Mouse (Mus musculus) thymus, adult 2 months (tissue): ENCODE results near the gene Sult1e1. TPM values are rescaled to one million over a fixed set of nuclear protein-coding genes. Genes with fewer than 3 reads are reported as not detected.

Source experiments
- DNase-seq: peaks from one replicate; pipeline ENCODE4 v3.0.0; 2021
- H3K27ac ChIP-seq: fragments of 200-500 bp; 2 replicates; pipeline ENCODE4 v1.5.1; 2012; ENCODE audit warnings: low read length, control low read depth; ENCODE audit not compliant: control insufficient read depth, insufficient read depth
- H3K27me3 ChIP-seq: fragments of 200-500 bp; 2 replicates; pipeline ENCODE4 v1.6.1; 2012; ENCODE audit warnings: mild to moderate bottlenecking, low read length, moderate library complexity, mixed read lengths; ENCODE audit not compliant: control insufficient read depth, insufficient read depth
- H3K36me3 ChIP-seq: fragments of 200-500 bp; 2 replicates; pipeline ENCODE4 v1.6.1; 2012; ENCODE audit warnings: mild to moderate bottlenecking, low read length, moderate library complexity; ENCODE audit not compliant: control insufficient read depth, insufficient read depth
- H3K4me1 ChIP-seq: fragments of 200-500 bp; replicated peaks from 2 replicates; pipeline ENCODE4 v1.6.1; 2012; ENCODE audit warnings: low read length; ENCODE audit not compliant: control insufficient read depth, insufficient read depth
- H3K4me3 ChIP-seq: fragments of 200-500 bp; 2 replicates; pipeline ENCODE4 v1.5.1; 2012; ENCODE audit warnings: mild to moderate bottlenecking, low read length, control low read depth, moderate library complexity; ENCODE audit not compliant: control insufficient read depth, insufficient read depth
- CTCF ChIP-seq: fragments of 200-500 bp; IDR thresholded peaks from 2 replicates; pipeline ENCODE4 v1.5.1; 2012; ENCODE audit warnings: mild to moderate bottlenecking, control low read depth, low read length, moderate library complexity, borderline replicate concordance; ENCODE audit not compliant: control insufficient read depth, poor library complexity, insufficient read depth; ENCODE audit errors: extremely low read depth
- POLR2A ChIP-seq: fragments of 200-500 bp; IDR thresholded peaks from 2 replicates; pipeline ENCODE4 v1.6.1; 2012; ENCODE audit warnings: mild to moderate bottlenecking, low read length, control low read depth, moderate library complexity; ENCODE audit not compliant: control insufficient read depth, poor library complexity, insufficient read depth; ENCODE audit errors: extremely low read depth
- WGBS: fragments of 180-500 bp; shearing (Covaris S2); methylation state at CpG from one replicate; pipeline ENCODE4 v1.1.7; 2018; 5-methylcytosine and 5-hydroxymethylcytosine counted together
- polyA plus RNA-seq: library from polyadenylated mRNA; depleted of rRNA; stranded (reverse); fragments of >200 nt; gene quantifications from 2 replicates; pipeline ENCODE4 v1.2.3, GENCODE M21; 2012

Gene Sult1e1
- polyA plus RNA-seq, 1 experiment: not detected

DNA sequence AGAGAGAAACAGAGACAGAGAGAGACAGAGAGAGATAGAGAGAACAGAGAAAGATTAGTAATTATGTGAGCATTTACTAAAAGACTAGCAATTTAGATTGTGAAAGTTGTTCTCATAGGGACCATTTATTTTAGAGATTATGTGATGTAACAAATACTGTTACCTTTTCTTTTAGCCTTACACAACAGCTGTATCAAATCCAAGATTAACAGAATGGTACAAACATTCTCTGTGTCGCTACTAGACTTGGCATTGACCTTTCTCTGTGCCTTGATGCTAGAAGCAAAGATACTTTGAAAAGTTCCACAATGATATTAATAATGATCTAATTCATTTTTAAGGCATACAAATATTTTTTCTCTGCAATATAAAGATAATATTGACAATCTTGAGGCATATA lies 11.0 kb downstream of the Sult1e1 start:
- Histone ChIP-seq H3K36me3 (no peaks in the 10 kb centered on the region), H3K27ac (no peak overlapping the region), H3K4me1 (no peaks in the 10 kb centered on the region), H3K27me3 (no peaks in the 10 kb centered on the region), H3K4me3 (no peak overlapping the region)
- no peak for DNase-seq
- WGBS: 70% methylated on average over 1 of the region's 1 CpGs
- TF ChIP-seq POLR2A (no peak), CTCF (no peak)

- 90% methylated on average over 1 of the region's 1 CpGs for WGBS
- Histone ChIP-seq H3K4me3 (no peak overlapping the region), H3K27me3 (no peaks in the 10 kb centered on the region), H3K36me3 (no peaks in the 10 kb centered on the region), H3K4me1 (no peaks in the 10 kb centered on the region), H3K27ac (no peak overlapping the region)
- no peak for DNase-seq
- TF ChIP-seq POLR2A (no peak), CTCF (no peak)
Observed at GRCm38 (mm10) chr5:87574174-87574573, 17.2 kb downstream of the Sult1e1 start.

DNA sequence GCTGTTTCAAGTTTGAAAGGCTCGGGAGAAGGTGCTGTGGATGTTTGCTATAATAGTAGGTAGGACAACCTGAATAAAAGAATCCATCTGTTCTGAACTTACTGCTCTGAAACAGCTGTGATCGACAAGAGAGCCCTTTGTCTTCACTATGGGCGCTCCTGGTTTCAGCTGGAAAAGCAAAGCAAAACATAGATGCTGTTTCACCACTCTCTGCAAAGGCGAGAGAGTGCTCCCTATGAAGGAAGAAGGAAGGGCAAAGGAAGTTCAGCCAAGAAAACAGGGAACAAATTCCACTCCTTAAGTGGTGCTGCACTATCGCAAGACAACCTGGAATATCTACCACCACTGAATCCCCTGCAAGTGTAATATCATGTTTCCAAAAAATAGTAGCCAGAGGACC lies 17.9 kb downstream of the Sult1e1 start:
- Histone ChIP-seq H3K27ac (no peak overlapping the region), H3K4me3 (no peak overlapping the region), H3K36me3 (no peaks in the 10 kb centered on the region), H3K27me3 (no peaks in the 10 kb centered on the region), H3K4me1 (no peaks in the 10 kb centered on the region)
- no peak for DNase-seq
- 87% methylated on average over 5 of the region's 5 CpGs for WGBS
- TF ChIP-seq POLR2A: no peak
- TF ChIP-seq CTCF: no peak

DNA sequence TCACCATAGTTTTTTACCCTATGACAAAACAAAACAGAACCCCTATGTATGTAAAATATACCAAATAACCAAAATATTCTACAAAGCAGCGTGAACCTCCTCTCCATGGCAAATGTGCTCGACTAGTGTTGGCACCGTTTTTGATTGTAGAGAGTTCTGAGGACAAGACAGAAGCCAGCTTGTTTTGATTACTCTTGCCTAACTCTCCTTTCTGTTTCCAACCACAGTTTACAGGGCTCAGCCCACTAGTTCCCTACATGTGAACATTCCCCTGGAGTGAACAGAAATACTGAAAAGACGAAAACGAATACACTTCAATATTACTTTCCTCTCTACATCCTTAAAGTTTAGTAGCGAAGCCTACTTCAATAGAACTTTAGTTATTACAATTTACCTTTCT lies 18.6 kb downstream of the Sult1e1 start:
- H3K27me3 ChIP-seq: no peaks in the 10 kb centered on the region
- no peaks in the 10 kb centered on the region for H3K4me1 ChIP-seq
- no peak for DNase-seq
- H3K36me3 ChIP-seq: no peaks in the 10 kb centered on the region
- no peak overlapping the region for H3K27ac ChIP-seq
- no peak overlapping the region for H3K4me3 ChIP-seq
- WGBS: 91% methylated on average over 6 of the region's 6 CpGs
- TF ChIP-seq CTCF (no peak), POLR2A (no peak)

DNA sequence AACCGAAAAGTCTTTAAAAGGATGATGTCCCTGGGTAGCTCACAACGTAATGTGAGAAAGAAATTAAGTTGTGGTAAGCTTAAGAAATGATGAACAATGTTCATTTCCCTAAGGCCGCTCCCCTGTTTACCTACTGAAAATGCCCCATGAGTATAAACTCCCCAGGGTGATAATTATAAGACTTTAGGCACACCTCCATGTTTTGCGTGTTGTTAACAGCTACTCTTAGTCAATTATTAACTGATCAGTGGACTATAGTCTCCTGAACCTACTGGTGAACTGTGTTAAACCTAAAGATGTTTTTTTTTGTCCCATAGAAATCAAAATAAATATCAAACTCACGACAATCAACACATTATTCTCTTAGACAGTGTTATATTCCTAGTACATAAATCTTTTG lies 22.5 kb downstream of the Sult1e1 start, which contains the start of gene Sult1d1:
Gene Sult1d1 (minus strand): TSS at position 183 of the 400 bp plus-strand sequence.
- 93% methylated on average over 5 of the region's 5 CpGs for WGBS
- Histone ChIP-seq H3K4me1 (no peaks in the 10 kb centered on the region), H3K4me3 (no peak within 1 kb of the TSS), H3K27me3 (no peaks in the 10 kb centered on the region), H3K36me3 (no peaks in the 10 kb centered on the region), H3K27ac (no peak within 1 kb of the TSS)
- no peak for DNase-seq
- TF ChIP-seq POLR2A: no peak

- Histone ChIP-seq H3K27ac (no peak overlapping the region), H3K27me3 (no peaks in the 10 kb centered on the region), H3K4me1 (no peaks in the 10 kb centered on the region), H3K4me3 (no peak overlapping the region), H3K36me3 (no peaks in the 10 kb centered on the region)
- DNase-seq: no peak
- TF ChIP-seq CTCF (no peak), POLR2A (no peak)
- WGBS: 81% methylated on average over 1 of the region's 1 CpGs
Observed at GRCm38 (mm10) chr5:87567306-87567705, 24.1 kb downstream of the Sult1e1 start.

GRCm38 (mm10) chr5:87562966-87563365 lies 28.4 kb downstream of the Sult1e1 start:
- DNase-seq: no peak

More at GRCm38 (mm10) chr5:87562966-87563365, 28.4 kb downstream of the Sult1e1 start:
- no peak overlapping the region for H3K27ac ChIP-seq
- no peaks in the 10 kb centered on the region for H3K4me1 ChIP-seq
- no peaks in the 10 kb centered on the region for H3K36me3 ChIP-seq
- H3K27me3 ChIP-seq: no peaks in the 10 kb centered on the region
- H3K4me3 ChIP-seq: no peak overlapping the region
- no peak for TF ChIP-seq CTCF
- TF ChIP-seq POLR2A: no peak
